Comparison of ENCODE assay signal across 8 mouse cellular contexts in genomic region chr14:25816416-25816815, GRCm38 (mm10). TPM values are rescaled to one million over a fixed set of nuclear protein-coding genes. Genes with fewer than 3 reads are reported as not detected.
DNase-seq lines count a peak whose midpoint lies in the region; ATAC-seq and TF ChIP-seq lines count a peak whose summit lies in the region.

No protein-coding gene starts in this region.

- 11% methylated on average over 9 of the region's 9 CpGs for WGBS in hindbrain, embryonic 11.5 days
- 18% methylated on average over 9 of the region's 9 CpGs for WGBS in hindbrain, embryonic 13.5 days
- 5% methylated on average over 9 of the region's 9 CpGs for WGBS in forebrain, postnatal 0 days
- WGBS in hindbrain, postnatal 0 days, result 13% methylated on average over 9 of the region's 9 CpGs
- WGBS in midbrain, embryonic 11.5 days, result 9% methylated on average over 9 of the region's 9 CpGs

- no peak overlapping the region for H3K4me2 ChIP-seq in hindbrain, embryonic 11.5 days (replicated peaks; ENCODE audit: low read depth, low read length)
- no peak overlapping the region for H3K4me2 ChIP-seq in hindbrain, embryonic 13.5 days
- no peak overlapping the region for H3K4me2 ChIP-seq in forebrain, postnatal 0 days (ENCODE audit: low read depth)
- H3K4me2 ChIP-seq in hindbrain, postnatal 0 days (ENCODE audit: low read depth, low read length), result no peak overlapping the region
- no peak overlapping the region for H3K4me2 ChIP-seq in midbrain, embryonic 11.5 days

- no peak overlapping the region for H3K4me3 ChIP-seq in hindbrain, embryonic 11.5 days (ENCODE audit: low read depth, low read length)
- H3K4me3 ChIP-seq in hindbrain, embryonic 13.5 days, result no peak overlapping the region
- H3K4me3 ChIP-seq in forebrain, postnatal 0 days (ENCODE audit: low read depth, low read length), result no peak overlapping the region
- H3K4me3 ChIP-seq in hindbrain, postnatal 0 days (ENCODE audit: low read length), result no peak overlapping the region
- no peak overlapping the region for H3K4me3 ChIP-seq in midbrain, embryonic 11.5 days (ENCODE audit: low read depth, low read length)

- no peaks in the 10 kb centered on the region for H3K4me1 ChIP-seq in hindbrain, embryonic 11.5 days (replicated peaks; ENCODE audit: control insufficient read depth, insufficient read depth, low read length)
- peaks cover 3% of the 10 kb centered on the region; the same call in 1 of the 2 replicates for H3K4me1 ChIP-seq in hindbrain, embryonic 13.5 days (replicated peaks)
- no peaks in the 10 kb centered on the region for H3K4me1 ChIP-seq in forebrain, postnatal 0 days (ENCODE audit: insufficient read depth)
- H3K4me1 ChIP-seq in hindbrain, postnatal 0 days (ENCODE audit: insufficient read depth, low read length), result no peaks in the 10 kb centered on the region
- H3K4me1 ChIP-seq in midbrain, embryonic 11.5 days (ENCODE audit: control insufficient read depth, insufficient read depth, low read length), result no peaks in the 10 kb centered on the region

- TF ChIP-seq CTCF in forebrain, postnatal 0 days (IDR thresholded peaks at IDR 0.05; ENCODE audit: low read depth), result peak; percentile 93
- TF ChIP-seq CTCF in hindbrain, postnatal 0 days (IDR thresholded peaks at IDR 0.05; ENCODE audit: low read depth), result peak; percentile 98

- no peaks in the 10 kb centered on the region for H3K9me3 ChIP-seq in hindbrain, embryonic 11.5 days (ENCODE audit: control insufficient read depth, low read length)
- H3K9me3 ChIP-seq in hindbrain, embryonic 13.5 days, result no peaks in the 10 kb centered on the region
- no peaks in the 10 kb centered on the region for H3K9me3 ChIP-seq in forebrain, postnatal 0 days (ENCODE audit: low read length)
- H3K9me3 ChIP-seq in hindbrain, postnatal 0 days (ENCODE audit: low read length), result no peaks in the 10 kb centered on the region
- no peaks in the 10 kb centered on the region for H3K9me3 ChIP-seq in midbrain, embryonic 11.5 days (ENCODE audit: control insufficient read depth, low read length)

- H3K27me3 ChIP-seq in hindbrain, embryonic 11.5 days (ENCODE audit: control insufficient read depth, insufficient read depth, low read length), result no peaks in the 10 kb centered on the region
- no peaks in the 10 kb centered on the region for H3K27me3 ChIP-seq in hindbrain, embryonic 13.5 days
- H3K27me3 ChIP-seq in forebrain, postnatal 0 days (ENCODE audit: insufficient read depth, low read length), result no peaks in the 10 kb centered on the region
- H3K27me3 ChIP-seq in hindbrain, postnatal 0 days (ENCODE audit: insufficient read depth, low read length), result no peaks in the 10 kb centered on the region
- H3K27me3 ChIP-seq in midbrain, embryonic 11.5 days (ENCODE audit: control insufficient read depth, insufficient read depth, low read length), result no peaks in the 10 kb centered on the region
- no peaks in the 10 kb centered on the region for H3K27me3 ChIP-seq in splenic B cell, adult 2 months (ENCODE audit: control insufficient read depth, insufficient read depth, low read length, poor library complexity, severe bottlenecking)

- intact Hi-C loops in left cerebral cortex, postnatal 10 days (cut with DNase I), result no loop called here

- H3K36me3 ChIP-seq in hindbrain, embryonic 11.5 days (ENCODE audit: control insufficient read depth, insufficient read depth, low read length), result no peaks in the 10 kb centered on the region
- no peaks in the 10 kb centered on the region for H3K36me3 ChIP-seq in hindbrain, embryonic 13.5 days
- no peaks in the 10 kb centered on the region for H3K36me3 ChIP-seq in forebrain, postnatal 0 days (ENCODE audit: insufficient read depth)
- no peaks in the 10 kb centered on the region for H3K36me3 ChIP-seq in hindbrain, postnatal 0 days (ENCODE audit: insufficient read depth, low read length)
- no peaks in the 10 kb centered on the region for H3K36me3 ChIP-seq in midbrain, embryonic 11.5 days (ENCODE audit: control insufficient read depth, insufficient read depth, low read length)
- no peaks in the 10 kb centered on the region for H3K36me3 ChIP-seq in splenic B cell, adult 2 months (ENCODE audit: control insufficient read depth, insufficient read depth, low read length, poor library complexity, severe bottlenecking)

- no peak for ATAC-seq in hindbrain, embryonic 11.5 days (ENCODE audit: low FRiP score)
- no peak for ATAC-seq in hindbrain, embryonic 13.5 days (ENCODE audit: low FRiP score)
- ATAC-seq in forebrain, postnatal 0 days, result peak; percentile 87
- ATAC-seq in hindbrain, postnatal 0 days, result peak; percentile 81; the same call in 1 of the 2 replicates
- ATAC-seq in midbrain, embryonic 11.5 days (ENCODE audit: low FRiP score), result no peak

- DNase-seq in hindbrain, embryonic 11.5 days (ENCODE audit: low spot score), result peak; percentile 72
- DNase-seq in cerebellum, adult 11-12 months, result peak; percentile 53
- DNase-seq in forebrain, postnatal 0 days, result peak; percentile 80
- DNase-seq in hindbrain, postnatal 0 days (ENCODE audit: low spot score), result peak; percentile 85
- DNase-seq in left cerebral cortex, postnatal 10 days (ENCODE audit: extremely low spot score in 1 of 2, low spot score in 2 of 2), result peak; percentile 52 to 75
- DNase-seq in midbrain, embryonic 11.5 days (ENCODE audit: low spot score, missing footprints), result peak; percentile 93
- peak; percentile 61 for DNase-seq in splenic B cell, adult 2 months (ENCODE audit: low read depth, low spot score)

- H3K27ac ChIP-seq in hindbrain, embryonic 11.5 days (ENCODE audit: low read depth, low read length), result no peak overlapping the region
- H3K27ac ChIP-seq in hindbrain, embryonic 13.5 days, result no peak overlapping the region
- H3K27ac ChIP-seq in forebrain, postnatal 0 days (ENCODE audit: low read depth, low read length), result no peak overlapping the region
- no peak overlapping the region for H3K27ac ChIP-seq in hindbrain, postnatal 0 days
- no peak overlapping the region for H3K27ac ChIP-seq in midbrain, embryonic 11.5 days (ENCODE audit: low read depth, low read length)

- no peak overlapping the region for H3K9ac ChIP-seq in hindbrain, embryonic 11.5 days (ENCODE audit: low read depth, low read length)
- no peak overlapping the region for H3K9ac ChIP-seq in hindbrain, embryonic 13.5 days
- no peak overlapping the region for H3K9ac ChIP-seq in forebrain, postnatal 0 days
- no peak overlapping the region for H3K9ac ChIP-seq in hindbrain, postnatal 0 days (replicated peaks; ENCODE audit: low read length)
- H3K9ac ChIP-seq in midbrain, embryonic 11.5 days (ENCODE audit: low read length), result no peak overlapping the region

RNA-seq across cellular contexts. Expression of gene Anxa11, which starts 25.5 kb away (rescaled TPM):
- 4.3 and 5.5 TPM in 2 replicates for polyA plus RNA-seq in hindbrain, embryonic 11.5 days (2014; fragmentation: Nextera tagmentation; extraction: Ambion mirVana)
- polyA plus RNA-seq in hindbrain, embryonic 13.5 days (2015; fragmentation: Nextera tagmentation; extraction: Ambion mirVana), result 3.1 and 3.4 TPM in 2 replicates
- total RNA-seq in forebrain, postnatal 0 days (2014; rRNA removed), result 2.0 and 3.0 TPM in 2 replicates
- polyA plus RNA-seq in forebrain, postnatal 0 days (2015; fragmentation: Nextera tagmentation; extraction: Ambion mirVana), result 3.7 and 4.2 TPM in 2 replicates
- total RNA-seq in hindbrain, postnatal 0 days (2014; rRNA removed), result 3.7 and 4.2 TPM in 2 replicates
- 4.5 and 4.9 TPM in 2 replicates for polyA plus RNA-seq in hindbrain, postnatal 0 days (2015; fragmentation: Nextera tagmentation; extraction: Ambion mirVana)
- total RNA-seq in left cerebral cortex, postnatal 10 days (2021), result 10 to 100 TPM in 1 of 2 experiments, 1 to 10 TPM in 1; 9.3 to 11.0 TPM
- polyA plus RNA-seq in midbrain, embryonic 11.5 days (2014; fragmentation: Nextera tagmentation; extraction: Ambion mirVana), result 3.0 and 4.0 TPM in 2 replicates

RNA-seq across cellular contexts. Expression of gene Zcchc24, which starts 47.6 kb away (rescaled TPM):
- polyA plus RNA-seq in hindbrain, embryonic 11.5 days (2014; fragmentation: Nextera tagmentation; extraction: Ambion mirVana), result 13.4 and 14.3 TPM in 2 replicates
- 11.9 and 12.2 TPM in 2 replicates for polyA plus RNA-seq in hindbrain, embryonic 13.5 days (2015; fragmentation: Nextera tagmentation; extraction: Ambion mirVana)
- 25.4 and 28.7 TPM in 2 replicates for total RNA-seq in forebrain, postnatal 0 days (2014; rRNA removed)
- 11.1 and 14.7 TPM in 2 replicates for polyA plus RNA-seq in forebrain, postnatal 0 days (2015; fragmentation: Nextera tagmentation; extraction: Ambion mirVana)
- total RNA-seq in hindbrain, postnatal 0 days (2014; rRNA removed), result 34.4 and 39.3 TPM in 2 replicates
- 19.7 and 20.4 TPM in 2 replicates for polyA plus RNA-seq in hindbrain, postnatal 0 days (2015; fragmentation: Nextera tagmentation; extraction: Ambion mirVana)
- 10 to 100 TPM; 34.9 to 41.8 TPM for total RNA-seq in left cerebral cortex, postnatal 10 days (2021)
- polyA plus RNA-seq in midbrain, embryonic 11.5 days (2014; fragmentation: Nextera tagmentation; extraction: Ambion mirVana), result 10.1 and 11.4 TPM in 2 replicates

Comparison
In these comparisons a context has a peak if more than half of its experiments do, and no peak if none do; other contexts are left out.
1. ATAC-seq: peak in forebrain, postnatal 0 days (single experiment) and hindbrain, postnatal 0 days (single experiment); none in hindbrain, embryonic 11.5 days (single experiment), hindbrain, embryonic 13.5 days (single experiment) and midbrain, embryonic 11.5 days (single experiment).
2. Peak in every context shown above with its lines, with median percentiles within 50 percentile points of each other: DNase-seq.